Mouse (Mus musculus) T-cell, adult 2 months (primary cell): ENCODE measurements around the gene Mzf1.
"Not testable (repeated sequence)": the region's sequence is repeated elsewhere in the genome, so short reads cannot be mapped to it uniquely, and the experiment has no call there.

Source experiments
- DNase-seq: peaks from one replicate; pipeline ENCODE4 v3.0.0; 2022; ENCODE audit warnings: low spot score

The Mzf1 gene

GRCm38 (mm10) chr7:13054287-13055010 lies at the start of gene Mzf1:
Mzf1 (minus strand) TSS chr7:13054764.
- peak; percentile 94 for DNase-seq

GRCm38 (mm10) chr7:13095073-13095472 lies 40.5 kb upstream of the Mzf1 start, which contains the start of gene Vmn1r85:
Vmn1r85 (minus strand) TSS chr7:13095173.
- DNase-seq, result no peak

- no peak for DNase-seq
Measured at GRCm38 (mm10) chr7:13072293-13072692, 17.7 kb upstream of the Mzf1 start.

GRCm38 (mm10) chr7:13063399-13063798 lies 8.8 kb upstream of the Mzf1 start:
- DNase-seq, result not testable (repeated sequence)

- no peak for DNase-seq
Measured at GRCm38 (mm10) chr7:13059536-13059935, 5.0 kb upstream of the Mzf1 start.

GRCm38 (mm10) chr7:13056913-13057700 lies 2.5 kb upstream of the Mzf1 start:
- no peak for DNase-seq

GRCm38 (mm10) chr7:13053961-13054286 lies 640 bp downstream of the Mzf1 start:
- DNase-seq, result no peak

- no peak for DNase-seq
Measured at GRCm38 (mm10) chr7:13053501-13053900, 1.1 kb downstream of the Mzf1 start.

- DNase-seq, result no peak
Measured at GRCm38 (mm10) chr7:13053001-13053400, 1.6 kb downstream of the Mzf1 start.

- peak; percentile 70 for DNase-seq
Measured at GRCm38 (mm10) chr7:13046084-13046483, 8.5 kb downstream of the Mzf1 start.

- no peak for DNase-seq
Measured at GRCm38 (mm10) chr7:13044254-13044625, 10.3 kb downstream of the Mzf1 start.

- no peak for DNase-seq
Measured at GRCm38 (mm10) chr7:13043445-13044253, 10.9 kb downstream of the Mzf1 start.

- no peak for DNase-seq
Measured at GRCm38 (mm10) chr7:13043120-13043444, 11.5 kb downstream of the Mzf1 start.

- DNase-seq, result no peak
Measured at GRCm38 (mm10) chr7:13042511-13042910, 12.1 kb downstream of the Mzf1 start.

- DNase-seq, result no peak
Measured at GRCm38 (mm10) chr7:13041256-13041655, 13.3 kb downstream of the Mzf1 start.

- no peak for DNase-seq
Measured at GRCm38 (mm10) chr7:13039181-13039580, 15.4 kb downstream of the Mzf1 start.

- no peak for DNase-seq
Measured at GRCm38 (mm10) chr7:13038621-13039169, 15.9 kb downstream of the Mzf1 start.

GRCm38 (mm10) chr7:13037901-13038555 lies 16.5 kb downstream of the Mzf1 start, which contains the start of gene Ube2m:
Ube2m (minus strand) TSS chr7:13038275.
- DNase-seq, result peak; percentile 99

GRCm38 (mm10) chr7:13037366-13037765 lies 17.2 kb downstream of the Mzf1 start:
- DNase-seq, result no peak

GRCm38 (mm10) chr7:13036806-13037205 lies 17.8 kb downstream of the Mzf1 start:
- DNase-seq, result no peak

- DNase-seq, result no peak
Measured at GRCm38 (mm10) chr7:13035211-13035855, 19.2 kb downstream of the Mzf1 start.
